Mouse (Mus musculus): ENCODE data around the gene Abca1.

- no peak for TF ChIP-seq POLR2A (IDR thresholded peaks at IDR 0.05; ENCODE audit: insufficient read depth, low read length)
- no peak for TF ChIP-seq CTCF (IDR thresholded peaks at IDR 0.05; ENCODE audit: low read depth, low read length)
Measured at GRCm38 (mm10) chr4:53073025-53073424, 86.7 kb downstream of the Abca1 start.
